Mouse (Mus musculus) MEL-GATA-1-ER (cell line): ENCODE measurements around the gene Catsper2.

Experiments used
- DNase-seq: peaks from one replicate; pipeline ENCODE4 v3.0.0-alpha.2; 2012; ENCODE audit warnings: low read depth; ENCODE audit errors: extremely low read depth

Gene Catsper2

DNA sequence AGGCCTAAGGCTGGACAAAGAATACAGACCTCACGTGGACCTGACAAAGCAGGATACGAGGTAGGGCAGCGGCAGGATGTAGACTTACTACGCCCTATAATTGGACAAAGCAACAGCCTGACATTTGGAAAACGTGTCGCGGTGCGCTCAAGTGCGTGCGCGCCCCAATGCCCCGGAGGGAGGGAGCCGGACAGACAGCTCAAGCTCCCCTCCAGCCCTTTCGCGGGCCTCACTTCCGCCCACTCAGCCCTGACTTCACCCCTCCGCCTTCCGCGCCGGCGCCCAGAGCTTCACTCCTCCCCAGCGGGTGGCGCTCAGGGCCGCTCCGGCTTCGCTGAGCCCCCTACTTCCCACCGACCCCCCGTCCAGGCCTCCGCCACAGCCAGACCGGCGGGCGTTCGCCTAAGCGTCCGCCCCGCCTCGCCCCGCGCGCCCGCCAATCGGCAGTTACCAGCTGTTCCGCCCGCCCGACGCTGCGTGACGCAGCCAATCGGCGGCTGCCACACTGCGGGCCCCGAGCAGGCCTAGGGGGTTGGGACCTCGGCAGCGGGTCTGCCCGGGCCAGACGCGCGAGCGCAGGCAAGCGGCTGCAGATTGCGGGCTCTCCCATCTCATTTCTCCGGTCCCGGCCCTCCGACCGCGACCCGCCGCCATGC, at the start of gene Catsper2, which contains the start of gene Pdia3:
Gene Catsper2, minus strand, starts transcription at position 406 of the 656 bp plus-strand sequence.
Gene Pdia3, plus strand, starts transcription at position 389 of the 656 bp plus-strand sequence.
- peak; percentile 73 for DNase-seq

DNA sequence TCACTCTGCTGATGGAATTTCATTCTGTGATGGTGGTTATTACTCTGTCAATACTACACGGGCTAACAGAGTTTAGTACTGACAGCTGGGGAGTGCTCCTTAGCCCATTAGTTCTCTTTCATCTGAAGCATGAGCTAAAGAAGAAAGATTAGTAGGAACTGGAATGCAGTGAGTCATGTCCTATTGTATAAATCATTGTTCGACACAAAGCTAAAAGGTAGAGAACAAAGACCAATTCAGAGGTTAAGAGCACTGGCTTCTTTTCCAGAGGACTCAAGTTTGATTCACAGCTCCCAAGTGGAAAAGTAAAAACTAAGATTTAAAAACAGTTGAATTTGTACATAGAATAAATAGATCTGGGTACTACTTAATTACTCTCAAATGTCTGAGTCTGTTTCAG, 46.5 kb upstream of the Catsper2 start:
- DNase-seq, result no peak

- peak; percentile 86 for DNase-seq
Measured at GRCm38 (mm10) chr2:121456692-121457642, 43.4 kb upstream of the Catsper2 start, which contains the start of gene Serinc4. Gene Serinc4 (minus strand): TSS chr2:121456781.

GRCm38 (mm10) chr2:121455534-121455933, 41.9 kb upstream of the Catsper2 start:
- no peak for DNase-seq

- DNase-seq, result no peak
Measured at GRCm38 (mm10) chr2:121453917-121454316, 40.3 kb upstream of the Catsper2 start.

DNA sequence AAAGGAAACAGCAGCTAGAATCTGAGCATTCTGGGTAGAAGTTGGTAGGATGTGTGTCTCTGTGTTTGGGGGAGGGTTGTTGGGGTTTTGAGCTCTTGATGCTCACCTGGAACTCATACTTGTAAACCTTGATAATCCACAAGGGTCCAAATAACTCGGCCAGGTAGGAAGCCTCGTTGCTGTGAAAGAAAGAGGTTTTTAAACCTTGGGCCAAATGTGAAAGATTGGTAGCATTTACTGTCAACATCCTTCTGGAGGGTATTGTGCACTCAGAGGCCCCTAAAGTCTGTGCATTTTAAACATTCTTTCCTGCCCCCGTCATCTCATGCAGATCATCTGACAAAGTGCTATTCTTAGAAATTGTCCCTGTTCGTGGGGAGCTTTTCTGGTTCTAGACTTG, 39.4 kb upstream of the Catsper2 start, which contains the start of gene Hypk:
Gene Hypk, plus strand, starts transcription at position 301 of the 400 bp plus-strand sequence.
- no peak for DNase-seq

- DNase-seq, result no peak
Measured at GRCm38 (mm10) chr2:121452361-121452760, 38.8 kb upstream of the Catsper2 start.

DNA sequence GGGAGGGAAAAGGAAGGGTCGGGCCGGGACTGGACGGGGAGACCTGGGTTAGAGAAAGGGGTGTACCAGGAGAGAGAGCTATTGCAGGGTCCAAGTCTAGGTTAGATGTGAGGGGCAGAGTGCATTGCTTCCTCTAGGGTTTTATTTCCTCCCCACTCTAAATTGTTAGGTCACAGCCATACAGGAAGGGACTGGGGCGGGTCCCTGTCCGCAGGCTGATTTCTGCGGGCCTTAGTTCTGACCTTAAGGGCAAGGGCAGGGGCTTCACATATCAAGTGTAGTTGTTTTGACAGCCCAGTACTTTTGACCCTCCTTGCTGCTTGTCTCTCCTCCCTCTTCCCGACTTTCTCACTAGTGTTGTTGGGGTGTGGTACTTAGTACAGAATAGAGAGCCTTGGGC, 36.5 kb upstream of the Catsper2 start:
- no peak for DNase-seq

DNA sequence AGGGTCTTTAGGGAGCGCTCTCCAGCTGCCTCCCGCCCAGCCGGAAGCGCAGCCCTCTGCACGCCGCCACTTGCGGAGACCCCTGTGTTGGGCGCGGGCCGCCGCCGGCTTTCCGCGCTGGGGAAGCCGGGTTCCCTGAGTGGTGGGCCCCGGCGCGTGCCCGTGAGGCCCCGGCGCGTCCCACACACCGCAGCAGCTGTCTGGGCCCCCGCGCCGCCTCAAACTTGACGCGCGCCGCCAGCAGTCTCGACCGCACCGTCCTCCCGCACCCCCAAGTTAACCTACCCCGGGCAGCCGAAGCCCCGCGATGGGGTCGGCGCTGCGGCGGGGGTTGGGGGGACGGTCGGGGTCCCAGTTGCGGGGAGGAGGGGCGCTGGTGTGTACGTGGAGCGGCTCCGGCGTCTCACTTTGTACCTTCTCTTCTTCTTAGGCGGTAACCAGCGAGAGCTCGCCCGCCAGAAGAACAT, 36.0 kb upstream of the Catsper2 start:
- DNase-seq, result no peak

DNA sequence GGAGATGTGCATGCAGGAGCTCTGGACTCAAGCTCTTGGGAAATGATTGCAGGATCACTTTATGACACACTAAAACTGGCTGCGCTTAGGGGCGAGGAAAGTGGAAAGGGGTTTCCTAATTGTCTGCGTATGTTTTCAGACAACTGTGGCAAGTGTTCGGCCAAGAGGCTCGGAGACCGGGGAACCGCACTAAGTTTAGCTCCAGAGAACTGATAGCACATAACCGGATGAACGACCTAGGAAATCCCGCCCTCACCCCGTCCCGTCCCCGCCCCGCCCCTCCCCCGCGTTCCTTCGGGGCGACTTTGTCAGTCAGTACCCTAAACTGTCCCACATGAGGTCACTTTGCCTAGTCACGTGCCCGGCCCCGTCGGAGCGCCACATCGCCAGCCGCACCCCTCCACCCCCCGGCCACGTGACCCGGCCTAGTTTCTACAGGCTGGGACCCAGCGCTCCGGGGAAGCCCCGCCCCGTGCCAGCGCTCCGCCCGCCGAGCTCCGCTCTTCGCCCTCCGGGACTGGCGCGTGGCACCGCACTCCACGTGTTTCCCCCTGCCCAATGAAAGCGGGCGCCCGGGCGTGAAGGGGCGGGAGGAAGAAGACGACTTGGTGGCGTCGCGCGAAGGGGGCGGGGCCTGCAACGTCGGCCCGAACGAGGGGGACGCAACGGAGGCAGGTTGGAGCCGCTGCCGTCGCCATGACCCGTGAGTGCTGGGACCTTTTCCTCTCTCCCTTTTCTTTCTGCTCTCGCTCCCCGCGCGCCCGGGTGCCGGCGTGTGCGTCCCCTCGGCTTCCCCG, 35.3 kb upstream of the Catsper2 start, which contains the start of gene Serf2:
Gene Serf2, plus strand, starts transcription at position 457 of the 797 bp plus-strand sequence.
- peak; percentile 94 for DNase-seq

GRCm38 (mm10) chr2:121448136-121448535, 34.5 kb upstream of the Catsper2 start:
- DNase-seq, result no peak

DNA sequence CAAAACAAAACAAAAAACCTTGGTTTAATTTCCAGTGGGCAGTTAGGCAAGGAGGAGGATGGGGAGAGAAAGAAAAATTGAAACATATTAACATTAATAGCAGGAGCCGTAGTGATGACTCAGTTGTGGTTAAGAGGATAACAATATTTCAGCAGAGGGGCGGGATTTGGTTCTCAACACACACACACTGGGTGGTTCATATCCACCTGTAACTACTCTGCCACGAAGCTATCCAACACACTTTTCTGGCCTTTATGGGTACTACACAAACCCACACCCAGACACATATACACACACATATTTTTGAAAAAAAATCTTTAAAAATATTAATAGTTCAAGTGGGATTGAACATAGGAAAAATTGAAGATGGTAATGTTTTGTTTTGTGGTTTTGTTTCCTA, 33.4 kb upstream of the Catsper2 start:
- no peak for DNase-seq

- no peak for DNase-seq
Measured at GRCm38 (mm10) chr2:121446506-121446905, 32.9 kb upstream of the Catsper2 start.

DNA sequence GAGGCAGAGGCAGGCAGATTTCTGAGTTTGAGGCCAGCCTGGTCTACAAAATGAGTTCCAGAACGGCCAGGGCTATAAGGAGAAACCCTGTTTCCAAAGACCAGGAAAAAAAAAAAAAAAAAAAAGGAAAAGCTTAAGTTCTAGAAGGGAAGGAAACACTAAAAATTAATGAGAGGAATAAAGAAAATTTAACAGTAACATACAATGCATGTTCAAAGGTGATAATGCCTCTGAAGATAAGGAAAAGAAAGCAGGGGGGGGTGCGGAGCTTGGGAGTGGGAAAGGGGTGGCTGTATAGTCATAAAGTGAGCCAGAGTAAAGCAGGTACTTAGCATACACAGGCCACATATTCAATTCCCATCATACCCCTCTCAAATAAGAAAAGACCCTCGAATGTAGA, 31.5 kb upstream of the Catsper2 start:
- no peak for DNase-seq

- no peak for DNase-seq
Measured at GRCm38 (mm10) chr2:121444178-121444577, 30.6 kb upstream of the Catsper2 start, which contains the start of gene Ell3. Gene Ell3 (minus strand): TSS chr2:121444278.

GRCm38 (mm10) chr2:121443068-121443349, 29.4 kb upstream of the Catsper2 start:
- no peak for DNase-seq

GRCm38 (mm10) chr2:121442259-121443067, 28.9 kb upstream of the Catsper2 start:
- no peak for DNase-seq

GRCm38 (mm10) chr2:121441800-121442199, 28.2 kb upstream of the Catsper2 start:
- DNase-seq, result no peak

DNA sequence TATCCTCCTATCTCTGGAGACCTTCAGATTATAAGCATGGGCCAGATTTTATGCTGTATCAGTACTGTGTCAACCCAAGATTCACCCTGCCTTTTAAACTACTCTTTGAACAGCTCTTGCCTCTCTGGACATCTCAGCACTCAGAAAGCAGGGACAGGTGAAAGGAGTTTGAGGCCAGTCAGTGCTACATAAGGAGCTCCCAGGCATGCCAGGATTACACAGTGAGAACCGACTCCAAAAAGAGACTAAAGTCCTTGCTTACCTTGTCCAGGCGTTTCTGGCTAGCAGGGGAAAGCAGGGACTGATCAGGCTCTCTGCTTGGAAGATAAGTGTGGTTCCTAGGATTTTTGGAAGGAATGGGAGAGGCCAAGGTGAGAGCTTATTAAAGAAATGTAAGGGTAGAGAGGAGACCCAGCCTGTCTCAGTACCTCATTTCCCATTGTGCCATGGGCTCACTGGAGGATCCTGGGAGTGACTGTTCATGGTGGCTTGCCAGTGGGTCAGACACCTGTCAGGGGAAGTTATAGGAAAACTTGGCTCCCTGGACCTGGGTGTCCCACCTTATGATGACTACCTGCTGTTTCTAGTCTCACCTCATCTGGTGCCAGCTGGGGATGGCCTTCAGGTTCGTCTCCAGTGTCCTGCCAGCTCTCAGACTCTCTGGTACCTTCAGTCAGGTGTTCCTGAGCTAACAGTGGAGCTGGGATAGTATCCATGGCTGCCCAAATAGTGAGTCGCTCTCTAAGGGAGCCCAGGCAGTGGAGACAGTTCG, 27.4 kb upstream of the Catsper2 start:
- DNase-seq, result no peak

GRCm38 (mm10) chr2:121439746-121440145, 26.2 kb upstream of the Catsper2 start:
- DNase-seq, result no peak
